Mouse (Mus musculus) layer of hippocampus, adult 9-11 months (tissue): ENCODE data around the gene Ifnar1.
A peak's percentile ranks its signal among the peaks of the same experiment; 100 is the strongest.

Source experiments
- DNase-seq: peaks from one replicate; pipeline ENCODE4 v3.0.0; 2022

The Ifnar1 gene

DNA sequence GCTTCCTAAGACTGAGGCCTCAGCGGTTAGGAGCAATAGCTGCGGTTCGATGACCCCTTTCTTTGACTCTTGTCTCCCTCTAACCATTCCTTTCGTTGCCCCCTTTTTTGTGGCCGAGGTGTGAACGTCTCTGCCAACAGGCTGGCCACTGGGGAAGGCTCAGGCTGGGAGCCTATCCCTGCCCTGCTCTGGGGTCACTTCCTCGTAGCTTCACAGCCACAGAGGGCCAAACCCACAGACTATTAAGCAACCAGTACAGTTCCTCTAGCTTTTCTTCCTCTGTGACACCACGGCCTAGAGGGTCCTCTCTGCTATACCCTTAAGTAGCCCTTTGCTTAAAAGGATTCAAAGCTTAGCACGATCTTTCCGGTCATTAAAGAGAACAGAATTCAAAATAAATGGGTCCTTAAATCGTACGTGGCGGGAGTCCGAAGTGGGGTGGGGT, 61.4 kb downstream of the Ifnar1 start:
- DNase-seq, result peak; percentile 77

GRCm38 (mm10) chr16:91546836-91547741, 62.1 kb downstream of the Ifnar1 start, which contains the start of gene Ifngr2:
Ifngr2 (plus strand) TSS chr16:91547072.
- no peak for DNase-seq

- peak; percentile 61 for DNase-seq
These were observed 62.9 kb downstream of the Ifnar1 start for GRCm38 (mm10) chr16:91547974-91548373.

DNA sequence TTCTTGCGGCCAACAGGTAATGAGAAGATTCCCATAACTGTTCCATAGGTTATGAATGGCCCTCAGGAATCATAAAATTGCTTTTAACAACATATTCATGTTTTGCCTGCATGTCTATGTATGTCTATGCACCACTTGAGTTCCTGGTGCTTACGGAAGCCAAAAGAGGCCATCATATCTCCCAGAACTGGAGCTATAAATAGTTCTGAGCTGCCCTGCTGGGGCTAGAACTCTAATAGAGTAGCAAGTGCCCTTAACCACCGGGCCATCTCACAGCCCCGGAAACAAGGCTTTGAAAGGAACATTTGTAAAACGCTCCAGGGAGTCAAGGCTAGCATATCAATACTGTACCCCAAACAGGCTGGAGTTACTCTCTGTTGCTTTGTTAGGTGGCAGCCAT, 63.5 kb downstream of the Ifnar1 start:
- DNase-seq, result no peak

DNA sequence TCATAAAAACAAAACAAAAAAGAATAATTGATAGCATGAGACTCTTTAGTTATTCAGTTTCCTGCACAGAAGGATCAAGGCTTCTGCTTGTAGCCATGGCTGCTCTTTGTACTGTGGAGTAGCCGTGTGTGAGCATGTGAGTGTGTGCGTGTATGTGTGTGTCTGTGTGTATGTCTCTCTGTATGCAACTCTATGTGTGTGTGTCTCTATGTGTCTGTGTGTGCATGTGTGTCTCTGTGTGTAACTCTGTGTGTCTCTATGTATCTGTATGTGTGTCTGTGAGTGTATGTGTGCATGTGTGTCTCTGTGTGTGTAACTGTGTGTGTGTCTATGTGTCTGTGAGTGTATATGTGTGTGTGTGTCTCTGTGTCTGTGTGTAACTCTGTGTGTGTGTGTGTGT, 64.0 kb downstream of the Ifnar1 start:
- no peak for DNase-seq

GRCm38 (mm10) chr16:91549616-91550015, 64.6 kb downstream of the Ifnar1 start:
- DNase-seq, result no peak

- DNase-seq, result no peak
These were observed 66.1 kb downstream of the Ifnar1 start for GRCm38 (mm10) chr16:91551081-91551524.

DNA sequence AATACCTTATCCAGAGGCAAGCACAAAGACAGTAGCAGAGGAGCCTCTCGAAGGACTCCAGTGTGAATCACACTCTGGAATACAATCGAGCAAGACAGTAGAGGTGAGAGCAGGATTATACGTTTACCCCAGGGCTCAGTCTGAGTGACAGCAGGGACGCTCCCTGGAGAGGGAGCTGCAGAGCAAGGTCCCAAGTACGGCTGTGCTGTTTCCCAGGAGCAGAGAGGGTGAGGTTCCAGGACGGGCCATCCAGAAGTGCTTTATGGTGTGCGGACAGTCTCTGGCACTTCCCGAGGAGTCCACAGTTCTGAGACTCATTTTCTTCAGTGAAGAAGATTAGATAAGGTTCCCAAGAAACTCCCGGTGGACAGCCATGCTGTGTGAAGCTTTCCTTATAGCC, 67.0 kb downstream of the Ifnar1 start:
- no peak for DNase-seq

DNA sequence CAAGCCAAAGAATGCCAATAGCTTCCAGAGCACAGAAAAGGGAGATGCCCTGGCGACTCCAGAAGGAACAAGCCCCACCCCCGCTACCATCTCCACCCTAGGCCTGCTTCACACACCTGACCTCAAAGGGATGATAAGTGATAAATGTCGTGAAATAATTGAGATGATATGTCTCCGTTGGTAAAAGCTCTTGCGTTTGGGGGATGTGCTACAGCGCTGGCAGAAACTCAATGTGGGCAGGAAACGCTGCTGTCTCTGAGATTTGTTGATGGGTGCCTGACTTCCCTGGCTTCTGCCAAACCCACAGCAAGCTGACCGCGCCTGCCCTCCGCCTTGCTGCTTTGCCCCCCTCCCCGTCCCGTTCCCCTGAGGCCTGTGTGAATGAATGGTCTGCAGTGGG, 68.6 kb downstream of the Ifnar1 start:
- no peak for DNase-seq

GRCm38 (mm10) chr16:91555017-91555605, 70.1 kb downstream of the Ifnar1 start:
- no peak for DNase-seq

- DNase-seq, result no peak
These were observed 71.6 kb downstream of the Ifnar1 start for GRCm38 (mm10) chr16:91556659-91557058.
